Mouse (Mus musculus): Measurements from ENCODE around the gene Cbfa2t3. TPM values are rescaled to one million over a fixed set of nuclear protein-coding genes. Genes with fewer than 3 reads are reported as not detected.

The Cbfa2t3 gene
- polyA plus RNA-seq, 1 experiment from 2014 or later = 21.4 TPM

- 80% methylated on average over 13 of the region's 13 CpGs for WGBS
- no peaks in the 10 kb centered on the region for H3K4me1 ChIP-seq
- H3K36me3 ChIP-seq (replicated peaks) = no peaks in the 10 kb centered on the region
- H3K9me3 ChIP-seq = no peaks in the 10 kb centered on the region
- no peak overlapping the region for H3K4me2 ChIP-seq
- no peaks in the 10 kb centered on the region for H3K27me3 ChIP-seq (replicated peaks)
- H3K27ac ChIP-seq = no peak overlapping the region
- H3K4me3 ChIP-seq = no peak overlapping the region
- H3K9ac ChIP-seq = no peak overlapping the region
- no peak for ATAC-seq (replicated peaks)
These were observed 1.7 kb upstream of the Cbfa2t3 start for GRCm38 (mm10) chr8:122700628-122701027.

GRCm38 (mm10) chr8:122698254-122698768 lies 598 bp downstream of the Cbfa2t3 start:
- H3K4me2 ChIP-seq = no peak overlapping the region
- H3K36me3 ChIP-seq (replicated peaks) = no peaks in the 10 kb centered on the region
- H3K27ac ChIP-seq = no peak overlapping the region
- no peaks in the 10 kb centered on the region for H3K27me3 ChIP-seq (replicated peaks)
- no peaks in the 10 kb centered on the region for H3K4me1 ChIP-seq
- H3K9me3 ChIP-seq = no peaks in the 10 kb centered on the region
- H3K9ac ChIP-seq = no peak overlapping the region
- no peak overlapping the region for H3K4me3 ChIP-seq
- WGBS = 86% methylated on average over 5 of the region's 5 CpGs
- ATAC-seq (replicated peaks) = no peak

- H3K4me2 ChIP-seq = no peak overlapping the region
- H3K36me3 ChIP-seq (replicated peaks) = no peaks in the 10 kb centered on the region
- H3K27me3 ChIP-seq (replicated peaks) = no peaks in the 10 kb centered on the region
- no peak overlapping the region for H3K9ac ChIP-seq
- no peak for ATAC-seq (replicated peaks)
- no peak overlapping the region for H3K4me3 ChIP-seq
- H3K9me3 ChIP-seq = no peaks in the 10 kb centered on the region
- H3K27ac ChIP-seq = no peak overlapping the region
- no peaks in the 10 kb centered on the region for H3K4me1 ChIP-seq
- 83% methylated on average over 6 of the region's 6 CpGs for WGBS
These were observed 1.3 kb downstream of the Cbfa2t3 start for GRCm38 (mm10) chr8:122697586-122697985.

GRCm38 (mm10) chr8:122697181-122697581 lies 1.7 kb downstream of the Cbfa2t3 start:
- no peaks in the 10 kb centered on the region for H3K27me3 ChIP-seq (replicated peaks)
- no peak overlapping the region for H3K4me2 ChIP-seq
- ATAC-seq (replicated peaks) = no peak
- 82% methylated on average over 3 of the region's 3 CpGs for WGBS
- no peaks in the 10 kb centered on the region for H3K36me3 ChIP-seq (replicated peaks)
- no peak overlapping the region for H3K4me3 ChIP-seq
- no peak overlapping the region for H3K27ac ChIP-seq
- H3K9ac ChIP-seq = no peak overlapping the region
- no peaks in the 10 kb centered on the region for H3K4me1 ChIP-seq
- no peaks in the 10 kb centered on the region for H3K9me3 ChIP-seq

GRCm38 (mm10) chr8:122695438-122696042 lies 3.4 kb downstream of the Cbfa2t3 start:
- no peaks in the 10 kb centered on the region for H3K27me3 ChIP-seq (replicated peaks)
- no peak overlapping the region for H3K9ac ChIP-seq
- H3K4me2 ChIP-seq = no peak overlapping the region
- H3K36me3 ChIP-seq (replicated peaks) = no peaks in the 10 kb centered on the region
- ATAC-seq (replicated peaks) = no peak
- H3K4me3 ChIP-seq = no peak overlapping the region
- H3K9me3 ChIP-seq = no peaks in the 10 kb centered on the region
- no peaks in the 10 kb centered on the region for H3K4me1 ChIP-seq
- 63% methylated on average over 7 of the region's 7 CpGs for WGBS
- H3K27ac ChIP-seq = no peak overlapping the region

- H3K9me3 ChIP-seq = no peaks in the 10 kb centered on the region
- no peak overlapping the region for H3K9ac ChIP-seq
- no peak overlapping the region for H3K4me3 ChIP-seq
- 80% methylated on average over 8 of the region's 8 CpGs for WGBS
- no peak overlapping the region for H3K4me2 ChIP-seq
- ATAC-seq (replicated peaks) = no peak
- H3K27me3 ChIP-seq (replicated peaks) = no peaks in the 10 kb centered on the region
- H3K36me3 ChIP-seq (replicated peaks) = no peaks in the 10 kb centered on the region
- H3K4me1 ChIP-seq = no peaks in the 10 kb centered on the region
- H3K27ac ChIP-seq = no peak overlapping the region
These were observed 6.8 kb downstream of the Cbfa2t3 start for GRCm38 (mm10) chr8:122692152-122692551.

GRCm38 (mm10) chr8:122691018-122691417 lies 7.9 kb downstream of the Cbfa2t3 start:
- WGBS = 79% methylated on average over 6 of the region's 6 CpGs
- H3K4me1 ChIP-seq = no peaks in the 10 kb centered on the region
- no peak overlapping the region for H3K4me2 ChIP-seq
- no peaks in the 10 kb centered on the region for H3K9me3 ChIP-seq
- no peaks in the 10 kb centered on the region for H3K27me3 ChIP-seq (replicated peaks)
- no peak for ATAC-seq (replicated peaks)
- no peaks in the 10 kb centered on the region for H3K36me3 ChIP-seq (replicated peaks)
- no peak overlapping the region for H3K9ac ChIP-seq
- H3K4me3 ChIP-seq = no peak overlapping the region
- H3K27ac ChIP-seq = no peak overlapping the region

GRCm38 (mm10) chr8:122689315-122689714 lies 9.6 kb downstream of the Cbfa2t3 start:
- no peak overlapping the region for H3K4me3 ChIP-seq
- ATAC-seq (replicated peaks) = no peak
- H3K27me3 ChIP-seq (replicated peaks) = no peaks in the 10 kb centered on the region
- H3K4me2 ChIP-seq = no peak overlapping the region
- WGBS = 93% methylated on average over 1 of the region's 1 CpGs
- no peaks in the 10 kb centered on the region for H3K36me3 ChIP-seq (replicated peaks)
- no peaks in the 10 kb centered on the region for H3K4me1 ChIP-seq
- no peaks in the 10 kb centered on the region for H3K9me3 ChIP-seq
- H3K9ac ChIP-seq = no peak overlapping the region
- H3K27ac ChIP-seq = no peak overlapping the region

- Histone ChIP-seq H3K4me2 (no peak overlapping the region), H3K27me3 (replicated peaks) (no peaks in the 10 kb centered on the region), H3K4me3 (no peak overlapping the region), H3K27ac (no peak overlapping the region), H3K36me3 (replicated peaks) (no peaks in the 10 kb centered on the region), H3K9me3 (no peaks in the 10 kb centered on the region), H3K4me1 (no peaks in the 10 kb centered on the region), H3K9ac (no peak overlapping the region)
- 65% methylated on average over 9 of the region's 9 CpGs for WGBS
- no peak for ATAC-seq (replicated peaks)
These were observed 12.0 kb downstream of the Cbfa2t3 start for GRCm38 (mm10) chr8:122686879-122687278.

- no peak overlapping the region for H3K9ac ChIP-seq
- no peak overlapping the region for H3K4me3 ChIP-seq
- no peaks in the 10 kb centered on the region for H3K27me3 ChIP-seq (replicated peaks)
- no peak overlapping the region for H3K27ac ChIP-seq
- 86% methylated on average over 19 of the region's 19 CpGs for WGBS
- peaks cover 5% of the 10 kb centered on the region for H3K4me1 ChIP-seq
- H3K9me3 ChIP-seq = no peaks in the 10 kb centered on the region
- no peaks in the 10 kb centered on the region for H3K36me3 ChIP-seq (replicated peaks)
- no peak for ATAC-seq (replicated peaks)
- no peak overlapping the region for H3K4me2 ChIP-seq
These were observed 13.6 kb downstream of the Cbfa2t3 start for GRCm38 (mm10) chr8:122685097-122685861.

- WGBS = 89% methylated on average over 11 of the region's 11 CpGs
- Histone ChIP-seq H3K4me2 (no peak overlapping the region), H3K36me3 (replicated peaks) (no peaks in the 10 kb centered on the region), H3K4me3 (no peak overlapping the region), H3K9ac (no peak overlapping the region), H3K4me1 (peaks cover 24% of the 10 kb centered on the region), H3K9me3 (no peaks in the 10 kb centered on the region), H3K27me3 (replicated peaks) (no peaks in the 10 kb centered on the region), H3K27ac (no peak overlapping the region)
- no peak for ATAC-seq (replicated peaks)
These were observed 16.1 kb downstream of the Cbfa2t3 start for GRCm38 (mm10) chr8:122682820-122683219.

- Histone ChIP-seq H3K27me3 (replicated peaks) (no peaks in the 10 kb centered on the region), H3K9ac (no peak overlapping the region), H3K27ac (peak overlapping the region; percentile 95), H3K9me3 (no peaks in the 10 kb centered on the region), H3K4me1 (peaks cover 45% of the 10 kb centered on the region), H3K4me2 (0 out of 2 replicates have a peak overlapping the region, but pooled peaks have one; percentile 2), H3K36me3 (replicated peaks) (no peaks in the 10 kb centered on the region), H3K4me3 (no peak overlapping the region)
- 31% methylated on average over 7 of the region's 7 CpGs for WGBS
- no peak for ATAC-seq (replicated peaks)
These were observed 18.7 kb downstream of the Cbfa2t3 start for GRCm38 (mm10) chr8:122680171-122680570.
